Mouse (Mus musculus) small intestine, adult 2 months (tissue): ENCODE data around the gene Map3k10. TPM values are rescaled to one million over a fixed set of nuclear protein-coding genes. Genes with fewer than 3 reads are reported as not detected.

ENCODE experiments used
- H3K27ac ChIP-seq: fragments of 200-500 bp; 2 replicates; pipeline ENCODE4 v1.5.1; 2012; ENCODE audit warnings: low read depth, low read length, control low read depth, inconsistent platforms; ENCODE audit not compliant: insufficient read depth
- H3K27me3 ChIP-seq: fragments of 200-500 bp; 2 replicates; pipeline ENCODE4 v1.6.1; 2012; ENCODE audit warnings: mild to moderate bottlenecking, moderate library complexity, low read length, inconsistent platforms; ENCODE audit not compliant: control insufficient read depth, insufficient read depth
- H3K36me3 ChIP-seq: fragments of 200-500 bp; 2 replicates; pipeline ENCODE4 v1.6.1; 2012; ENCODE audit warnings: mild to moderate bottlenecking, low read length, control low read depth, inconsistent platforms; ENCODE audit not compliant: control insufficient read depth, insufficient read depth
- H3K4me1 ChIP-seq: fragments of 200-500 bp; 2 replicates; pipeline ENCODE4 v1.6.1; 2012; ENCODE audit warnings: low read length, inconsistent platforms, mixed read lengths; ENCODE audit not compliant: control insufficient read depth, insufficient read depth, insufficient read length
- H3K4me3 ChIP-seq: fragments of 200-500 bp; 2 replicates; pipeline ENCODE4 v1.5.1; 2012; ENCODE audit warnings: low read depth, mild to moderate bottlenecking, control low read depth, inconsistent platforms, low read length, moderate library complexity
- CTCF ChIP-seq: fragments of 200-500 bp; IDR thresholded peaks from 2 replicates; pipeline ENCODE4 v1.5.1; 2012; ENCODE audit warnings: low read depth, mild to moderate bottlenecking, control low read depth, inconsistent platforms, low read length, moderate library complexity, mixed read lengths; ENCODE audit not compliant: insufficient replicate concordance, insufficient read length; ENCODE audit errors: extremely low read depth
- POLR2A ChIP-seq: fragments of 200-500 bp; IDR thresholded peaks from 2 replicates; pipeline ENCODE4 v1.6.1; 2012; ENCODE audit warnings: low read depth, mild to moderate bottlenecking, control low read depth, inconsistent platforms, low read length, moderate library complexity
- WGBS: fragments of 180-500 bp; shearing (Covaris S2); methylation state at CpG from one replicate; pipeline ENCODE4 v1.1.7; 2018; 5-methylcytosine and 5-hydroxymethylcytosine counted together
- polyA plus RNA-seq: library from polyadenylated mRNA; depleted of rRNA; stranded (reverse); fragments of >200 nt; gene quantifications from 2 replicates; pipeline ENCODE4 v1.2.3, GENCODE M21; 2012

Gene Map3k10
- polyA plus RNA-seq, 1 experiment = 16.8 TPM

DNA sequence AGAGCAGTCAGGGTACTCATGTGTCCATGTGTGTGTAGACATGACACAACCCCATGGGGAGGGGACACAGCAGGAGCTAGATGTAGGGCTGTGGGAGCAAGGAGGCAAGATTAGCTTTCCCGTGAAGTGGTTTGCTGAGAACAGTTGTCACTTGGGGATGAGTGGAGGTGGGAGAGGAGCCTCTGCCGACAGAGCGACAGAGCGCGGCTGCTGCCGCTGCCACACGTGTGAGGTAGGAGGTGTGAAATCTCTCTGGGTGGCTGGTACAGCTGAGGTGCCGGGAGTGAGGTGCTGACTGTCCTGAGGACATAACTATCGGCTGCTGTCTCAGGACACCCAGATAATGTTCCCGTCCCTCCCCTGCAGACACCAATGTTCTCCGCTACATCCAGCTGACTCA lies 18.9 kb downstream of the Map3k10 start:
- no peak overlapping the region for H3K27ac ChIP-seq
- 56% methylated on average over 11 of the region's 11 CpGs for WGBS
- TF ChIP-seq CTCF = no peak
- TF ChIP-seq POLR2A = no peak
- H3K36me3 ChIP-seq = no peaks in the 10 kb centered on the region
- H3K4me3 ChIP-seq = no peak overlapping the region
- peaks cover 22% of the 10 kb centered on the region for H3K27me3 ChIP-seq
- no peaks in the 10 kb centered on the region; the same call in 1 of the 2 replicates for H3K4me1 ChIP-seq

DNA sequence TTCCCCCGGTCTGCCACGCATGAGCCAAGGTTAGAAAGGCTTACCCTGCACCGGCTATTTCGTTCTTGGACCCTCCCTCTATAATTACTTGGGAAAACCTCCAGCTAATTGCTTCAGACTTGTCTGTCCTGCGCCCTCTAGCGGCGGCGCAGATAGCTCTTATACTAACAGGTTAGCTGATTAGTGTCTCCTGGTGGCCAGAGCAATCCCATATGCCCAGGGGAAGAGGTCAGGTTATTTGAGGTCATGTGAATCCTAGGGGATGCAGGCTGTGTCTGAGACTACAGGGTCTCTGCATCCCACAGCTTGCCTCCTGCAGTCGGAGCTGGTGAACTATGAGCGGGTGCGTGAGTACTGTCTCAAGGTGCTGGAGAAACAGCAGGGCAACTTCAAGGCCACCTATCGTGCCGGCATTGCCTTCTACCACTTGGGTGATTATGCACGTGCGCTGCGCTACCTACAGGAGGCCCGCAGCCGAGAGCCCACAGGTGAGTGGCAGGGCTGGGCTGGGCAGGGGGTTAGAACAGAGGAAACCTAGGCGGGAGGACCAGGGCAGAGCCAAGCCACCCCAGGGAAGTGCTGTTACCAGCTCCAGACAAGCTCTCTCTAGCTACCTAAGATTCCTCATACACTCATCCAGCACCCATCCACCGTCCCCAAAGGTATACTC lies 19.7 kb downstream of the Map3k10 start:
- Histone ChIP-seq H3K4me1 (no peaks in the 10 kb centered on the region; the same call in 1 of the 2 replicates), H3K36me3 (no peaks in the 10 kb centered on the region), H3K27me3 (peaks cover 22% of the 10 kb centered on the region), H3K27ac (no peak overlapping the region), H3K4me3 (no peak overlapping the region)
- TF ChIP-seq POLR2A (no peak), CTCF (peak; percentile 69; the same call in 1 of the 2 replicates)
- 58% methylated on average over 20 of the region's 20 CpGs for WGBS

DNA sequence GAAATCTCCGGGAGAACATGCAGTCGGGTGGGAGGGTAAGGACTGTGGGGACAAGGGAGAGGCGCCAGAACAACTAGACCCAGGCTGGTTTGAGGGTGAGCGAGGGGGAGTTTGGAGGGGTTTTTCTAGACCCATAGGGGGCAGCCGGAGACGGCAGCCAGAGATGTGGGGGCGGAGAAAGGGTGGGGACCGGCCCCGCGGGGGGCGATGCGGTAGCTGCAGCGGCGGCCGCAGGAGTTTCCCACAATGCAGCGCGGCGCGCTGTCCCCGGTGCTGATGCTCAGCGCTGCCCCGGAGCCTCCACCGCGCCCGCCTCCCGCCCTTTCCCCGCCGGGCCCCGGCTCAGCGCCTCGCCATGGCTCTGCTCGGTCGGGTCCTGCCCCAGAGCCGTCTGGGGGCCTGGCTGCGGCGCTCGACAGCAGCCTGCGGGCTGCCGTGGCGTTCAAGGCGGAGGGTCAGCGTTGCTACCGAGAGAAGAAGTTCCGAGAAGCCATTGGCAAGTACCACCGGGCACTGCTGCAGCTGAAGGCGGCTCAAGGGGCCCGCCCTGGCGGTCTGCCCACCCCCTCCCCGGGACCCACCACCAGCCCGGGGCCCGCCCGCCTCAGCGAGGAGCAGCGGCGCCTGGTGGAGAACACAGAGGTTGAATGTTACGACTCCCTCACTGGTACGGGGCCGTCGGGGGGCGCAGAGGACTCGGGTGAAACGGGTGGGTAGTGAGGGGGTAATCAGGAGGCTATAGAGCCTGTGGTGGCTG lies 20.5 kb downstream of the Map3k10 start, which contains the start of gene Ttc9b:
TSS of gene Ttc9b (plus strand) at position 235 of the 757 bp plus-strand sequence.
- WGBS = 6% methylated on average over 60 of the region's 62 CpGs
- no peak within 1 kb of the TSS for H3K27ac ChIP-seq
- no peaks in the 10 kb centered on the region for H3K36me3 ChIP-seq
- H3K4me3 ChIP-seq = no peak within 1 kb of the TSS
- H3K27me3 ChIP-seq = peaks cover 22% of the 10 kb centered on the region
- no peaks in the 10 kb centered on the region; the same call in 1 of the 2 replicates for H3K4me1 ChIP-seq
- TF ChIP-seq CTCF (no peak), POLR2A (no peak)

DNA sequence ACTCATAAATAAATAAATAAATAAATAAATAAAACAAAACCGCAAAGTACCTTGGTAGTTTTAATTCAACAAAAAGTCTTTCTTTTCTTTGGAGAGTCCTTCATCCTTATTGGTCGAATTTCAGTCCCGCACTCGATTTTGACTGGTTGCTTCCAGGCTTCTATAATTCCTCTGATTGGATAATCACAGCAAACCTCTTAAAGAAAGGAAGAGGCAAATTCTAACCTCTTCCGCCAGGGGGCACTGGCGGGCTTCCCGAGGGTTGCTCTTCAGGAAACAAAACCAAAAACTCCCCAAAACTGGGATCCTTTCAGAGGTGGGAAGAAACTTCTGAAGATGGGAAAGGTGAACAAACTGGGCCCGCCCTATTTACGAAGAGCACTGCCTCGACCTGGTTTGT lies 23.4 kb downstream of the Map3k10 start:
- Histone ChIP-seq H3K36me3 (no peaks in the 10 kb centered on the region), H3K27ac (no peak overlapping the region), H3K4me1 (no peaks in the 10 kb centered on the region; the same call in 1 of the 2 replicates), H3K27me3 (peaks cover 22% of the 10 kb centered on the region), H3K4me3 (no peak overlapping the region)
- peak; percentile 93; the same call in 1 of the 2 replicates for TF ChIP-seq CTCF
- TF ChIP-seq POLR2A = no peak
- 5% methylated on average over 10 of the region's 10 CpGs for WGBS

DNA sequence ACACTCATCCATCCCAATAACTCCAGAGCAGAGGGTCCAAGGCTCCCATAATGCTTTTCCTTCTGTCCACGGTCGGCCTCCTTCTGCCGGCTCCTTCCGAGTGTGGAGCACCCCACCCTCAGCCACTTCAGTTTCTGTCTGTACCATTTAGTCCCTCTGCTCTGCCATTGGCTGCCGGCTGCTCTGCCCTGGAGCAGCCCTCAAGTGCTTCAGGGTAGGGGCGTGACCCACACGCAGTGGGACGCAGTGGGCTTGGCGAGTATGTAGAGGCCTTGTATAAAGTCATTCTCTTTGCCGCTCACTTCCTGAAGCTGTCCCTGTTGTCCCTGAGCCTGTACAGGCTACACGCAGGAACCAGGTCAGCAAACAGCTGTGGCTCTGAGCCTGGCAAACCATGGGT lies 24.7 kb downstream of the Map3k10 start:
- H3K27ac ChIP-seq = no peak overlapping the region
- no peaks in the 10 kb centered on the region for H3K36me3 ChIP-seq
- TF ChIP-seq CTCF = no peak
- no peak for TF ChIP-seq POLR2A
- WGBS = 87% methylated on average over 11 of the region's 11 CpGs
- no peak overlapping the region for H3K4me3 ChIP-seq
- H3K27me3 ChIP-seq = peaks cover 18% of the 10 kb centered on the region
- no peaks in the 10 kb centered on the region; the same call in 1 of the 2 replicates for H3K4me1 ChIP-seq

DNA sequence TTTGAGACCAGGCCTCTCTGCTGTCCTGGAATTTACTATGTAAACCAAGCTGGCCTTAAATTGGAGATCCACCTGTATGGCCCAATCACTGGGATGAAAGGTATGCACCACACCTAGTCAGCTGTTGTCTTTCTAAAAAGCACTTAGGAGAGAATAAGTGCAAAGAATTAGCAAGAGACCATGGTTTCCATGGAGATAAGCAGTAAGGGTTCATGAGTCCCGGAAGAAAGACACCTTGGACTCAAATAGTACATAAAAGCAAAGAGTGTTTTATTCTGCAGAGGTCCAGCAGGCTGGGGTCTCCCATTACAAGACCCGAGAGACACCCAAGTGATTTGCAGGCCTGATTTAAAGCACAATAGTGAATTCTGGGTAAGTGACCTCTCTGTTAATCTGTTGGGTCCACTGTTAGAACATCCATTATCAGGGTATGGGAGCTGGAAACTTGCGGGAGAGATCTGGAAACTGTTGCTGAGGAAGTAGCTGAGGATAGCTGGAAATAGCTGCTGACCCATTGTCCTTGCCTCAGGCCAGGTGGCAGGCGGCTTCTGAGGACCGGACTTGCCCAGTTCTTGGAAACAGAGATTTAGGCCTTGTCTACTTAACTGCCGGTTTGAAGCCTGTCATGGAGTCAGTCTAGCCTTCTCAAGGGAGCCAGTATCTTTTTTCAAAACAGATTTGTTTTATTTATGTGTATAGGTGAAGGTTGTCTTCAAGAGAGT lies 27.0 kb downstream of the Map3k10 start:
- no peak overlapping the region for H3K4me3 ChIP-seq
- H3K27me3 ChIP-seq = no peaks in the 10 kb centered on the region
- H3K36me3 ChIP-seq = no peaks in the 10 kb centered on the region
- WGBS = 81% methylated on average over 6 of the region's 6 CpGs
- no peak for TF ChIP-seq CTCF
- no peak for TF ChIP-seq POLR2A
- H3K4me1 ChIP-seq = no peaks in the 10 kb centered on the region
- H3K27ac ChIP-seq = no peak overlapping the region

DNA sequence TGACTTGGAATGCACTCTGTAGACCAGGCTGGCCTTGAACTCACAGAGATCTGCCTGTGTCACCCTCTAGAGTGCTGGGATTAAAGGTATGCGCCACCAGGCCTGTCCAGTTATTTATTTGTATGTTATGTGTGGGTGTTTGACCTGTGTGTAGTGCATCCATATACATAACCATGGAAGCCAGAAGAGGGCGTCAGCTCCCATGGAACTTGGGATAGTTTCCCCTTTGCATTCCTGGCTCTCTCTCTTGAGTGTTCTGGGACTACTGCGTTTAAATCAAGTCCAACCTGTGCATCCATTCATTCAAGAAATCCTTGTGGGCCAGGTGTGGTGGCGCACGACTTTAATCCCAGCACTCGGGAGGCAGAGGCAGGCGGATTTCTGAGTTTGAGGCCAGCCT lies 27.9 kb downstream of the Map3k10 start:
- 83% methylated on average over 7 of the region's 7 CpGs for WGBS
- Histone ChIP-seq H3K4me3 (no peak overlapping the region), H3K27ac (no peak overlapping the region), H3K36me3 (no peaks in the 10 kb centered on the region), H3K27me3 (no peaks in the 10 kb centered on the region), H3K4me1 (no peaks in the 10 kb centered on the region)
- no peak for TF ChIP-seq CTCF
- TF ChIP-seq POLR2A = no peak
